Mouse (Mus musculus): ENCODE data around the gene Vmn1r82.

DNA sequence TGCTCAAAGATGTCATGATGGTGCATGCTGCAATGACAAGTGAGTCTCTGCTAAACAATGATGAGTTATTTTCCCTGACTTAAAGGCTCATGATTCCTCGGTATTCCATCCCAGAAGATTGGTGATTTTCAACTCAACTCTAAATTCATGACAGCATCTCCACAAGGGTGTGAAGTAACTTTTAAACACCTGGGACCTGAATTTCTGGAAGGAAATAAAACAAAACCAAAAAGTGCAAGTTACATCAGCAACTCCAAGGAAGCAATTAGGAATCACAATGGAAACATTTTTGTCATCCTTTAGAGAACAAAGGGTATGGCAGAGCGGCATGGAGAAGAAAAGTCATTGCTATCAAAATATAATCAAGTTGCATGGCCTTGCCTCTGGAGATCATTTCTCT, 29.2 kb downstream of the Vmn1r82 start, which contains the start of gene Vmn1r83:
- TF ChIP-seq GATA1 (IDR thresholded peaks at IDR 0.05; ENCODE audit: borderline replicate concordance, low read length) (no peak), FLI1 (IDR thresholded peaks at IDR 0.05; ENCODE audit: low read length) (no peak)

Measured in megakaryocyte, embryonic 14.5 days (primary cell).